In genomic region chr17:24744381-24744780, GRCm38 (mm10) we compare ENCODE assay signal across 1 mouse cellular context.
TF ChIP-seq lines count a peak whose summit lies in the region.

No protein-coding gene starts in this region.

TF ChIP-seq in MEL, 35 proteins besides CTCF, POLR2A, EP300 and RAD21:
- TF ChIP-seq ETS1 (IDR thresholded peaks at IDR 0.05; ENCODE audit: low read depth, low read length): no peak
- TF ChIP-seq ZMIZ1 (IDR thresholded peaks at IDR 0.05; ENCODE audit: low read depth, low read length): no peak
- TF ChIP-seq MYB (IDR thresholded peaks at IDR 0.05; ENCODE audit: low read depth, low read length): no peak
- TF ChIP-seq MAFK (IDR thresholded peaks at IDR 0.05; ENCODE audit: borderline replicate concordance, low read depth, low read length): no peak
- no peak for TF ChIP-seq RCOR1 (IDR thresholded peaks at IDR 0.05; ENCODE audit: low read depth, low read length)
- no peak for TF ChIP-seq MAX (IDR thresholded peaks at IDR 0.05; ENCODE audit: low read length)
- no peak for TF ChIP-seq POLR2AphosphoS5 (IDR thresholded peaks at IDR 0.05; ENCODE audit: borderline replicate concordance, low read depth, low read length)
- no peak for TF ChIP-seq E2F4 (IDR thresholded peaks at IDR 0.05; ENCODE audit: borderline replicate concordance, low read depth, low read length)
- no peak for TF ChIP-seq NELFE (IDR thresholded peaks at IDR 0.05; ENCODE audit: low read depth, low read length)
- TF ChIP-seq NRF1 (IDR thresholded peaks at IDR 0.05; ENCODE audit: insufficient read depth, low read depth, low read length, poor library complexity, severe bottlenecking): no peak
